Mouse (Mus musculus) kidney, adult 10 weeks (tissue): ENCODE results near the gene Gm9972. TPM values are rescaled to one million over a fixed set of nuclear protein-coding genes. Genes with fewer than 3 reads are reported as not detected.

ENCODE experiments used
- polyA plus RNA-seq: library from polyadenylated mRNA; stranded (reverse); fragments of 350-450 nt; fragmentation: Illumina TruSeq; extraction: RNeasy Lipid Tissue Mini Kit (QIAGEN cat#74804); gene quantifications from one replicate; pipeline ENCODE4 v1.2.3, GENCODE M21; 2014; ENCODE audit warnings: low read depth, low replicate concordance

Gene Gm9972
- polyA plus RNA-seq = not detected

DNA sequence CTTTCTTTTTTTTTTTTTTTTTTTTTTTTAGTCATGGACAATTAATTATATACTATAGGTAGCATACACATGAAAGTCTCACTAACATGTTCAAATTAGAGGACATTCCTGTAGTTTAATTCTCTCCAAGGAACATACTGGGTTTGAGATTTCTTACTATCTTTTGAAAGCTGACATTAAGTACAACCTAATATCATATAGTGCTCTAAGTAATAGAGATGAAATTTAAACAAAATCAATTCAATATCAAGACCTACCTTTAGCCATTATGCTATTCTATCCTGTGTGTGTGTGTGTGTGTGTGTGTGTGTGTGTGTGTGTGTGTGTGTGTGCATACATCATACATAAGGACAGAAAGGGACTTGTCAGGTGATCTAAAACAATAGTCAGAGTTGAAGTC lies at the start of gene Gm9972:
Gm9972 (plus strand) TSS at position 301 of the 400 bp plus-strand sequence.

Other genes with a start within 250 kb of the Gm9972 start
- 4.0 TPM for gene Atp10b, start 114.1 kb downstream of the Gm9972 start, polyA plus RNA-seq